Mouse (Mus musculus) retina, postnatal 7 days (tissue): Measurements from ENCODE around the gene Olfr39.
"Not testable (repeated sequence)": the region's sequence is repeated elsewhere in the genome, so short reads cannot be mapped to it uniquely, and the experiment has no call there.

Experiments
- DNase-seq: peaks from one replicate; pipeline ENCODE4 v3.0.0-alpha.2; 2012; ENCODE audit warnings: low read depth, low spot score

Gene Olfr39

GRCm38 (mm10) chr9:20282051-20282450 is at the start of gene Olfr39:
TSS of gene Olfr39 (plus strand) at chr9:20282351.
- DNase-seq: no peak

DNA sequence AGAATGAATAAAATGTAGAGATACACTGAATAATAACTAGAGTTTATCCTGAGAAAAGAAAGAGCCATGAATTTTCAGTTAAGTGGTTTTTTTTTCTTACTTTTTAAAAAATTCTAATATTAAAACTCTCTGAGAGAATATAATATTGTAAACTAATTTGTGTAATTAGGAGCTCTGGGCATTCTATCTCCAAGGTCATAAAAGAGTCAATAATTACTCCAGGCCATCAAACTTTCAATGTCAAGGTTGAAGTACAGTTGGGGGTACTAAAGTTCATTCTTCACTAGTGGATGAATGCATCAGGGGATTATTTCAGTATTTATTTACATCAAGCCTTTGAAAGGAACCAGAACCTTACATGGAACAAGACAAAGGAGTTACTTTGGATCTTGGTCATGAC is 45.3 kb upstream of the Olfr39 start, which contains the start of gene Olfr872:
Gene Olfr872 (plus strand): TSS at position 301 of the 400 bp plus-strand sequence.
- no peak for DNase-seq

GRCm38 (mm10) chr9:20237378-20237777 is 44.8 kb upstream of the Olfr39 start:
- no peak for DNase-seq

DNA sequence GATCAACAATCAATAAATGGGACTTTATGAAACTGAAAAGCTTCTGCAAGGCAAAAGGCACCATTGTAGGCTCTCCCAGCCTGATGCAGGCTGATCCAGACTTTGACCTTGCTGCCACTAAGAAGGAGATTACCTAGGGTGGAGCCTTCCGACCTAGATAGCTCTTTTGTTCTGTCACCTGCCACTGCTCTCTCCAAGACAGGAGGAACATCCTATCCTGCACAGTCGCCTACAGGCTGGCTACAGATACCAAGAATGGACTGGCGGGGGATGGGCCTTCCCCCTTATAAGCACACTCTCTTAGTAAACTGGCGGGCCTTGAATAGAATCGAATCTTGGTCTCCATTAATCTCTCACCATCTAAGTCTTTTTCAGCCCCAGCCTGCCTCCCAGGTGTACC is 13.4 kb downstream of the Olfr39 start:
- not testable (repeated sequence) for DNase-seq

DNA sequence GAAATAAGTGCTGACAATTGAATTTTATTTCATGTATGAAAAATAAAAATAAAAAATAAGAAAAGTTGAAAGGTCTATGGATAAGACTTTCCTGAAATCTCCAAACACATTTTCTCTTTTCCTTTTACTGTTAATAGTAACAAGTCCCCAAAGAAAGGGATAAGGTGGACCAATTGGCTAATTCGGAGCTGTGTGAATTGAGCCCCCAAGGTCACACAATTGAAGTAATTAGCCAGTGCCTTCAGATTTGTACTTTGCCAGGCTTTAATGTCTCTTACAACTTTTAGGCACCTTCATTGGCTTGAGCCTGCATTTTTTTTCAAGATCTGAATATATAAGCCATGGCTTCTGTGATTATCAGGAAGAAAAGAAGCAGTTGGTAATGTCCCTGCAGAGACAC is 16.1 kb downstream of the Olfr39 start, which contains the start of gene Olfr873:
Gene Olfr873 (plus strand): TSS at position 301 of the 400 bp plus-strand sequence.
- no peak for DNase-seq

DNA sequence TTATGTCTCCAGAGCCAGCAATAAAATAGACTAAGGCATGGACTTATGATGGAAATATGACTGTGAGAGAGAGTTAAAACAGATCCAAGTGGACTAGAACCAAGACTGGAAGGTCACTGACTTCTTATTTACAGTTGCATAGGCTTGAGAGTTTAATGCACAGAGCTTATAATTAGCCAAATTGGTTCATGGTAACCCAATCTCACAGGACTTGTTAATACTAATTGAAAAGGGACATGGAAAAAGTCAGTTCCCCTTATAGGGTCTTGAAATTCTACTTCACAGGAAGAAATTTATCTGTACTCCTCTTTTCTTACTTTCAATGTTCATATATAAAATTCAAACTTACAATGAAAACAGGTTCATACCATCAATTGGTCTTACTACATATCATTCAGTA is 53.8 kb downstream of the Olfr39 start, which contains the start of gene Olfr18:
Gene Olfr18 (minus strand): TSS at position 101 of the 400 bp plus-strand sequence.
- DNase-seq: no peak
